Mouse (Mus musculus) embryonic facial prominence, embryonic 11.5 days (tissue): ENCODE measurements around the gene Gm20388. TPM values are rescaled to one million over a fixed set of nuclear protein-coding genes. Genes with fewer than 3 reads are reported as not detected.

Experiments used
- ATAC-seq: fragments of 200-750 bp; cut with Nextera tagmentation; replicated peaks from 2 replicates; pipeline ENCODE4 v1.8.0; 2017; ENCODE audit warnings: low read depth; ENCODE audit not compliant: insufficient number of reproducible peaks, low FRiP score, low TSS enrichment
- DNase-seq: peaks from one replicate; pipeline ENCODE4 v3.0.0-alpha.2; 2015; ENCODE audit warnings: low spot score
- H3K27ac ChIP-seq: fragments of 300-500 bp; sonication (generic); replicated peaks from 2 replicates; pipeline ENCODE4 v1.5.1; 2014; ENCODE audit warnings: mild to moderate bottlenecking, low read depth, low read length, control low read depth
- H3K27me3 ChIP-seq: fragments of 300-500 bp; sonication (generic); 2 replicates; pipeline ENCODE4 v1.6.1; 2014; ENCODE audit warnings: mild to moderate bottlenecking, low read length, moderate library complexity, mixed read lengths; ENCODE audit not compliant: control insufficient read depth, insufficient read depth
- H3K36me3 ChIP-seq: fragments of 300-500 bp; sonication (generic); replicated peaks from 2 replicates; pipeline ENCODE4 v1.6.1; 2014; ENCODE audit warnings: low read depth, mild to moderate bottlenecking, low read length, moderate library complexity, mixed read lengths; ENCODE audit not compliant: control insufficient read depth, insufficient read depth
- H3K4me1 ChIP-seq: fragments of 300-500 bp; sonication (generic); 2 replicates; pipeline ENCODE4 v1.6.1; 2014; ENCODE audit warnings: low read length, mixed read lengths; ENCODE audit not compliant: control insufficient read depth, insufficient read depth
- H3K4me2 ChIP-seq: fragments of 300-500 bp; sonication (generic); 2 replicates; pipeline ENCODE4 v1.6.1; 2014; ENCODE audit warnings: low read depth, mild to moderate bottlenecking, control low read depth, low read length, moderate library complexity
- H3K4me3 ChIP-seq: fragments of 300-500 bp; sonication (generic); 2 replicates; pipeline ENCODE4 v1.5.1; 2014; ENCODE audit warnings: low read depth, low read length, control low read depth
- H3K9ac ChIP-seq: fragments of 300-500 bp; sonication (generic); replicated peaks from 2 replicates; pipeline ENCODE4 v1.6.1; 2014; ENCODE audit warnings: mild to moderate bottlenecking, control low read depth, low read length
- H3K9me3 ChIP-seq: fragments of 300-500 bp; sonication (generic); replicated peaks from 2 replicates; pipeline ENCODE4 v1.6.1; 2016; ENCODE audit warnings: mild to moderate bottlenecking, low read length, inconsistent platforms, mixed read lengths; ENCODE audit not compliant: control insufficient read depth
- WGBS: fragments of 180-500 bp; shearing (Covaris S2); extraction: QIAGEN DNeasy Blood & Tissue Kit; methylation state at CpG from one replicate; pipeline ENCODE4 v1.1.7; 2014; 5-methylcytosine and 5-hydroxymethylcytosine counted together
- polyA plus RNA-seq: library from polyadenylated mRNA; unstranded; fragments of >200 nt; fragmentation: Nextera tagmentation; extraction: Ambion mirVana; gene quantifications from 2 replicates; pipeline ENCODE4 v1.2.1, GENCODE M21; 2014

The Gm20388 gene
- polyA plus RNA-seq, 1 experiment from 2014 or later = 3.1 TPM

GRCm38 (mm10) chr8:120119931-120120330 lies 209.3 kb downstream of the Gm20388 start:
- Histone ChIP-seq H3K4me2 (no peak overlapping the region), H3K4me3 (no peak overlapping the region), H3K4me1 (no peaks in the 10 kb centered on the region), H3K36me3 (no peaks in the 10 kb centered on the region), H3K27me3 (peaks cover 10% of the 10 kb centered on the region), H3K9me3 (no peaks in the 10 kb centered on the region), H3K9ac (no peak overlapping the region), H3K27ac (no peak overlapping the region)
- WGBS = 83% methylated on average over 6 of the region's 6 CpGs
- ATAC-seq (no peak), DNase-seq (no peak)

GRCm38 (mm10) chr8:120120951-120121350 lies 210.3 kb downstream of the Gm20388 start:
- Histone ChIP-seq H3K9me3 (no peaks in the 10 kb centered on the region), H3K9ac (no peak overlapping the region), H3K27ac (no peak overlapping the region), H3K4me2 (no peak overlapping the region), H3K4me3 (no peak overlapping the region), H3K36me3 (no peaks in the 10 kb centered on the region), H3K27me3 (peaks cover under 1% of the 10 kb centered on the region), H3K4me1 (no peaks in the 10 kb centered on the region)
- WGBS = 59% methylated on average over 5 of the region's 5 CpGs
- DNase-seq (no peak), ATAC-seq (no peak)

- H3K27ac ChIP-seq = no peak overlapping the region
- no peak overlapping the region for H3K4me2 ChIP-seq
- no peak overlapping the region for H3K9ac ChIP-seq
- no peak for ATAC-seq
- DNase-seq = no peak
- H3K4me3 ChIP-seq = no peak overlapping the region
- no peaks in the 10 kb centered on the region for H3K36me3 ChIP-seq
- no peaks in the 10 kb centered on the region; the same call in 1 of the 2 replicates for H3K4me1 ChIP-seq
- H3K9me3 ChIP-seq = no peaks in the 10 kb centered on the region
- WGBS = 42% methylated on average over 6 of the region's 6 CpGs
- no peaks in the 10 kb centered on the region for H3K27me3 ChIP-seq
Measured at GRCm38 (mm10) chr8:120124261-120124660, 213.6 kb downstream of the Gm20388 start.

GRCm38 (mm10) chr8:120124836-120125389 lies 214.3 kb downstream of the Gm20388 start:
- no peaks in the 10 kb centered on the region for H3K36me3 ChIP-seq
- H3K4me1 ChIP-seq = no peaks in the 10 kb centered on the region; the same call in 1 of the 2 replicates
- H3K9ac ChIP-seq = no peak overlapping the region
- H3K4me3 ChIP-seq = no peak overlapping the region
- ATAC-seq (no peak), DNase-seq (peak; percentile 26)
- H3K4me2 ChIP-seq = no peak overlapping the region
- no peaks in the 10 kb centered on the region for H3K27me3 ChIP-seq
- H3K27ac ChIP-seq = 0 out of 2 replicates have a peak overlapping the region, but pooled peaks have one; percentile 13
- H3K9me3 ChIP-seq = no peaks in the 10 kb centered on the region
- 58% methylated on average over 7 of the region's 7 CpGs for WGBS

GRCm38 (mm10) chr8:120126357-120127161 lies 215.9 kb downstream of the Gm20388 start:
- Histone ChIP-seq H3K27ac (no peak overlapping the region), H3K9ac (0 out of 2 replicates have a peak overlapping the region, but pooled peaks have one; percentile 23), H3K4me1 (no peaks in the 10 kb centered on the region; the same call in 1 of the 2 replicates), H3K36me3 (no peaks in the 10 kb centered on the region), H3K27me3 (no peaks in the 10 kb centered on the region), H3K4me2 (no peak overlapping the region), H3K9me3 (no peaks in the 10 kb centered on the region), H3K4me3 (no peak overlapping the region)
- 25% methylated on average over 14 of the region's 14 CpGs for WGBS
- DNase-seq (no peak), ATAC-seq (no peak)

- H3K4me1 ChIP-seq = no peaks in the 10 kb centered on the region; the same call in 1 of the 2 replicates
- no peaks in the 10 kb centered on the region for H3K9me3 ChIP-seq
- H3K27me3 ChIP-seq = no peaks in the 10 kb centered on the region
- no peak overlapping the region for H3K4me2 ChIP-seq
- 0 out of 2 replicates have a peak overlapping the region, but pooled peaks have one; percentile 38 for H3K27ac ChIP-seq
- H3K36me3 ChIP-seq = no peaks in the 10 kb centered on the region
- DNase-seq (no peak), ATAC-seq (no peak)
- no peak overlapping the region for H3K9ac ChIP-seq
- H3K4me3 ChIP-seq = no peak overlapping the region
- 40% methylated on average over 4 of the region's 4 CpGs for WGBS
Measured at GRCm38 (mm10) chr8:120129547-120129946, 218.9 kb downstream of the Gm20388 start.

GRCm38 (mm10) chr8:120131158-120131557 lies 220.5 kb downstream of the Gm20388 start:
- Histone ChIP-seq H3K27me3 (no peaks in the 10 kb centered on the region), H3K4me2 (no peak overlapping the region), H3K36me3 (no peaks in the 10 kb centered on the region), H3K4me3 (no peak overlapping the region), H3K4me1 (no peaks in the 10 kb centered on the region; the same call in 1 of the 2 replicates), H3K9me3 (no peaks in the 10 kb centered on the region), H3K27ac (no peak overlapping the region), H3K9ac (no peak overlapping the region)
- 84% methylated on average over 8 of the region's 8 CpGs for WGBS
- no peak for ATAC-seq
- DNase-seq = no peak

GRCm38 (mm10) chr8:120133169-120133568 lies 222.5 kb downstream of the Gm20388 start:
- no peaks in the 10 kb centered on the region for H3K36me3 ChIP-seq
- H3K4me2 ChIP-seq = no peak overlapping the region
- no peak overlapping the region for H3K4me3 ChIP-seq
- no peak for DNase-seq
- H3K9me3 ChIP-seq = no peaks in the 10 kb centered on the region
- H3K9ac ChIP-seq = no peak overlapping the region
- no peaks in the 10 kb centered on the region for H3K4me1 ChIP-seq
- no peak overlapping the region for H3K27ac ChIP-seq
- no peaks in the 10 kb centered on the region for H3K27me3 ChIP-seq
- no peak for ATAC-seq
- WGBS = 80% methylated on average over 7 of the region's 7 CpGs
